1 mouse cellular context compared by ENCODE assay signal in the genomic region with DNA sequence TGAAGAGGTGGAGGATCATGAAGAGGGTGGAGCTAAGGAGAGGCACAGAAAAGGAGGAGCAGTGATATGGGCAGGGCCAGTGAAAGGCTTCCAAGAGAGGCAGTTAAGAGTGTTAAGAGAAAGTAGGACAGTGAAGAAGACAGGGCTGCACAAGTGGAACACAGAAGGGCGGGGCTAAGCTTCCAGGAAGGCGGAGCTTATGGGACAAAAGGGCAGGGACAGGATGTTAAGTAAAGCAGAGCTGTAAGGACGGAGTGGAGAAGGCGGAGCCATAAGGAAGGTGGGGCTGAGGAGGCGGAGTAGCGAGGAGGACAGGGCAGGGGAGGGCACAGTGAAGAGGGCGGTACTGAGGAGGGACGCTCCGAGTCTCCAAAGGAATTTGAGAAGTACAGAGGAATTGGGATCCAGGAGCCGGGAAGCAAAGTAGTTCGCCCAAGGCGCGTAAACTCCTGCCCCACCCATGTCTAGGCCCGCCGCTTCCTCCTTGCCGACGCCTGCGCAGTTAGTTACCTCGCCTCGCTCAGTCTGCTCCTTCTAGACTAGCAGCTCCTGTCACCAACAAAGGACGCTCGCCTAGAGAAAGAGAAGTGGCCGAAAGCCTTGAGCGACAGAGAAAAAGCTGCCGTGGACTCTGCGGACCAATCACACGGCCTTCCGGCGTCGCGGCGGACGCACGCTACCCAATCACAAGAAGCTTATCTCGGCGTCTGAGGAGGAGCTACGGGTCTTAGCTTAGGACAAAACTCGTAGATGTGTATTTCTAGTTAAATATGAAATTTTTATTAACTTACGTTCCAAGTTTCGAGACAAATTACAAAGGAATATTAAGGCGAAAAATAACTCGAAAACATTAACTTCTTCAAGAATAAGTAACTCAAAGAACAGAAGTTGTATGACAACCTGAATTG.
TF ChIP-seq lines count a peak whose summit lies in the region.

A gene (minus strand): TSS at position 700 of the 908 bp plus-strand sequence.

TF ChIP-seq in MEL, 35 proteins besides CTCF, POLR2A, EP300 and RAD21 (continued from another document):
- TF ChIP-seq NELFE (IDR thresholded peaks at IDR 0.05; ENCODE audit: low read depth, low read length) (peak; percentile 81), BHLHE40 (IDR thresholded peaks at IDR 0.05; ENCODE audit: borderline replicate concordance, low read depth, low read length) (no peak), POLR2AphosphoS5 (IDR thresholded peaks at IDR 0.05; ENCODE audit: borderline replicate concordance, low read depth, low read length) (no peak), HCFC1 (IDR thresholded peaks at IDR 0.05; ENCODE audit: low read depth, low read length) (peak; percentile 87), E2F4 (IDR thresholded peaks at IDR 0.05; ENCODE audit: borderline replicate concordance, low read depth, low read length) (no peak), SIN3A (IDR thresholded peaks at IDR 0.05; ENCODE audit: low read length) (peak; percentile 85), KAT2A (conservative IDR thresholded peaks at IDR 0.05; ENCODE audit: low read depth, low read length) (peak; percentile 50; the same call in 1 of the 2 replicates), MYC (IDR thresholded peaks at IDR 0.05; ENCODE audit: low read depth, low read length) (peak; percentile 74; the same call in 1 of the 2 replicates), TBP (IDR thresholded peaks at IDR 0.05; ENCODE audit: low read depth, low read length) (peak; percentile 86), ZKSCAN1 (IDR thresholded peaks at IDR 0.05; ENCODE audit: low read depth, low read length) (no peak), ZNF384 (IDR thresholded peaks at IDR 0.05; ENCODE audit: low read depth, low read length) (no peak), ZC3H11A (IDR thresholded peaks at IDR 0.05; ENCODE audit: low read depth, low read length) (no peak; the same call in 1 of the 2 replicates), GABPA (IDR thresholded peaks at IDR 0.05; ENCODE audit: low read depth, low read length) (no peak), TCF12 (IDR thresholded peaks at IDR 0.05; ENCODE audit: low read depth, low read length) (peak; percentile 27; the same call in 1 of the 2 replicates), USF1 (IDR thresholded peaks at IDR 0.05; ENCODE audit: low read depth, low read length) (0 out of 2 replicates have a peak, but pooled peaks have one; percentile 8), POLR2AphosphoS2 (IDR thresholded peaks at IDR 0.05; ENCODE audit: low read length) (peak; percentile 60; the same call in 1 of the 2 replicates)
